Mouse (Mus musculus) induced T-regulatory cell, adult 2 months (primary cell): ENCODE measurements at regions not wholly inside any gene's neighbourhood (a gene's known extent, or its start where the extent isn't known, plus 50 kb on each side); places are given as distances from the start of the nearest gene placed in this dataset.

Experiments
- DNase-seq: peaks from one replicate; pipeline ENCODE4 v3.0.0-alpha.2; 2012; ENCODE audit warnings: low read depth

DNA sequence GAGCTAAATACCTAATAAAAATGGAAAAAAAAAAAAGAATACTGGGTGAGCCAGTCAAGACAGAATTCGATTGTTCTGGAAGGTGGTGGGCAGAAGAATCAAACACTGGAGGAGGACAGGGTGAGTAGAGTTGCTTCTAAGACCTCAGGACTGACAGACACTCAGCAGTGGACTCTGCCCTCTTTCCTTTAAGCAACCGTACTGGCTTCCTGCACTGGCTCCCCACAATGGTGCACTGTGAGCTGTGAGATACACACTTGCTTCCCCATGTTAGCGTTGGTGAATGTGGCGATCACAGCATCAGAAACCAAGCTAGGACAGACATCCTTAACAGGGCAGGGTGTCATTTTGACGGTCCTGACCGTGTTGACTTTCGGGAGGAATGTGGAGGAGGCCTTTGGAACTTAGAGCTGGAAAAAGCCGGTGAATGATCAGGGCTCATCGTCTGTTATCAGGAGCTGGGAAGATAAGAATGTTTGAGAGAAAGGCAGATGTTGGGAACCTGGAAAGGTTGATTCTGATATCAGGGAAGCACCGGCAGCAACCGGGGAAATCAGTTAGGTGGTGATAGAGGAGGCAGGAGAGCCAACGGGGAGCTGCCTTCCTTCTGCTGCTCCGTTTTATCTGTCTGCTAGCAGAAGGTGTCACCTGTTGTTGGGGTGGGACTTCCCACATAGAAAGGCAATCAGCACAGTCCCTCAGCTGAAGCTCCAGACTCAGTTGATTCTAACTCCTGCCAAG lies 254.8 kb downstream of the Ajap1 start:
- no peak for DNase-seq

DNA sequence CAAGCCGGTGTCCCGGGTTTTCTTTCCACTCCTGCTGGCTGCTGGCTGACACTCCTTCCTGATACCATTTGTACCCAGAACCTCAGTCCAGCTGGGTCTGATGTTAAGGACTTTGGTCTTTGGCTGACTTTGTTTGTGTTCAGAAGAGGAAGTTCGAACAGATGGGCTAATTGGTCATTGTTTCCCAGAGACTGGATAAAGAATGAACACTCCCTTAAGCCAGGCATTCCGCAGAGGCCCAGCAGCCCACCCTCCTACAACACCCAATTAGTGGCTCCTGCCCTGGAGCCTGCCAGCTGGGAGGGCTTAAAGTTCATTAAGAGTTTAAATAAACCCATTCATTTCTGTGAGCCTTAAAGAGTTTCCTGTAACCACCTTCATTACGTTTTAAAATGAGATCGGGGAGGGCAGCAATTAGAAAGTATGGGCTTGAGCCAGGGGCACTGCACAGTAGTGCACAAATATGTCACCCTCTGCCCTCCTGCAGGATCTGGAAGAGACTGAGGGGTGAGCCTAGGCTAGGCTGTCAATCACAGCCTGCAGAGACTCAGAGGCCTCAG lies 257.9 kb downstream of the Ajap1 start:
- DNase-seq: no peak

DNA sequence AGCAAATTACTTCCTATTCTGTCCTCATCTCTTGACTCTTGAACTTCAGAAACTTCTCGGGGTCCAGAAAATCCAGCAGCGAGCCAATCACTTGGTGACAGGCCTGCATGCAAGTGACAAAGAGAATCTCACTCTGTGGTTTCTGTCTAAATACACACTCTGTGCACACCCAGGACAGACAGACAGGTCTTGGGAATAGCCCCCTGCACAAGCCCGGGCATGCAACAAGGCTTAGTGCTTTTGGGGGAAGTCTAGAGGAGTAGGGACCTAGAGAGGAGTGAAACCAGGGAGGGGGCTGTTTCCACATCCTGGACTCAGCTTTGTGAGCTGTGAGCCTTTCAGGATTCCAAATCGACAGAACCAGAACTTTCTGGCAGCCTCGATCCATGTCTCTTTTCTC lies 259.6 kb downstream of the Ajap1 start:
- DNase-seq: no peak

DNA sequence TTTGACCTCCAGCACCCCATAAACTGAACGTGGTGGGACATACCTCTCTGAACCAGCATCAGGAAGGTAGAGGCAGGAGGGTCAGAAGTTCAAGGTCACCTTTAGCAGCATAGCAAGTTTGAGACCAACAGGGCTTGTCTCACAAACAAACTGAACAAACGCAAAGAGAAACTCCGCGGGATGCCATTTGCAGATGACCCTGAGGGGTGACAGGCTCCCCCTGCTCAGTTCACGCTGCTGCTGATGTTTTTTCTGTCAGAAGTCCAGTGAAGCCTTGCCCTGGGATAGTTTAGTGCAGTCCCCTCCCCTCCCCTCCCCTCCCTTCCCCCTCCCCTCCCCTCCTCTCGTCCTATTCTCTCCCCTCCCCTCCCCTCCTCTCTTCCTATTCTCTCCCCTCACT lies 262.1 kb downstream of the Ajap1 start:
- DNase-seq: no peak

DNA sequence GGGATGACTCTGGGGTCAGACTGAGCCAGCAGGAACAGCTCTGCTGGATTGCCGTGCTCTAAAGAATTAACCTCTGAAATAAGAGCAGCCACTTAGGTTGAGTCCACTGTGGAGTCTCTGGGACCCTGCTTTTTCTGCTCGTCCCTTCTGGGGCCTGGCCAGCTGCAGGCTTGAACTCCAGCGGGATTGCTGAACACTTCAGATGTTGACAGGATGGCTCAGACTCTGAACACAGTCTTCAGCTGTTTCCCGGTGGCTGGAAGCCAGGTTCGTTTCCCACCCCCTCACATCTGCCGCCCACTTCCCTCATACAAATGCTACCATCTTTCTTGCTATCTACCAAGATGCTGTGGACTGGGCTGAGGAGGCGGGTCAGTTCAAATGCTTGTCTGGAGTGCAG lies 262.5 kb downstream of the Ajap1 start:
- DNase-seq: no peak

DNA sequence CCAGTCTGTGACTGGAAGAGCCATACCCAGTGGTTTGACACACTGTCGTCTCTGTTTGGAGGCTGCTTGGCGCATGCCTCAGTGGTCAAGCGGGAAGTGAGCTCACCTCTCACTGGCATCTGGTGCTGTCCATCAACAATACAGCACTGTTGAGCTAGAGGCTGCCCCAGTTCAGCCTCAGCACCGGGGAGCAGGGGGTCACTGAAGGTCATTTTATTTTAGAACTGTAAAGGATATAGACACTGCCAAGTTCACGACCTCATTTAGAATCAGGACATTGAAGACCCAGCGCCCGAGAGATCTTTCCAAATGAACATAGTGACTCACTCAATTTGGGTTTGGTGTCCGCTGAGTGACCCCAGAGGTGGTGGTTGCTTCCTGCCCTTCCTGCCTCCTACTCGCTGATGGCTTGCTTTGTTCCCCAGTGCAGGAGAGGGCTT lies 265.1 kb downstream of the Ajap1 start:
- no peak for DNase-seq

DNA sequence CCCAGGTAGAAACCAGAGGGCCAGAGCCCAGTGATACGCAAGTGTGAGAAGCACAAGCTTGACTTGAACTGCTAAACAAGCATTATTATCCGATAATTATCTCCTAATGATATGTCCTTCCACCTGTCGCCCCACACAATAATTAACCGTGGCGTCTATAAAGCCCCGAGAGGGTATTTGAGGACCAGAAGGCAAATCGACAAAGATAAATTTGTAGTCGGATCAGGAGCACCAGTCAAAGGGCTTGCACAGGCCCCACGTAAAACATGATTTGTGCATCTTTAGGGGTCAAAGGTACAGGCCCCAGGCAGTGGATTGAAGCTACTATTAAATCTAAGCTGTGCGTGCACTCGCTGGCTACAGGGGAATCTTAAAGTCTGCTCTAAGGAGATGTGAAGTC lies 270.5 kb downstream of the Ajap1 start:
- no peak for DNase-seq

DNA sequence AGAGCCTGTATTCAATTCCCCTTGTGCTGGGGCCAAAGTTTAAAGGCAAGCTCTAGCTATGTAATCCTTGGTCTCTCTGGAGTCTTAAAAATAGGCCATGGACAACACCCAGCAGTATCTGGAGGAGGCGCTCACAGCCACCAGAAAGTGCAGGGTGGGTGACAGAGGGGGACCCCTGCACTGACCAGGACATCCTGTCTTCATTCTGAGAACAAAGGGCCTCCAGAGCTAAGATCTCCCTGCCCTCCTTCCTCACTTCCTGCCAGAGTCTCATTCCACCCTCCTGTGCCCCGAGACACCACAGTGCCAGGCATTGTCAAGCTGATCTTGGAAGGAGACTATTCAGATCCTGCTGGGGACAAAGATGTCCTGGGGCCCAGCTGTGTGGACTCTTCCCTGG lies 273.8 kb downstream of the Ajap1 start:
- no peak for DNase-seq

DNA sequence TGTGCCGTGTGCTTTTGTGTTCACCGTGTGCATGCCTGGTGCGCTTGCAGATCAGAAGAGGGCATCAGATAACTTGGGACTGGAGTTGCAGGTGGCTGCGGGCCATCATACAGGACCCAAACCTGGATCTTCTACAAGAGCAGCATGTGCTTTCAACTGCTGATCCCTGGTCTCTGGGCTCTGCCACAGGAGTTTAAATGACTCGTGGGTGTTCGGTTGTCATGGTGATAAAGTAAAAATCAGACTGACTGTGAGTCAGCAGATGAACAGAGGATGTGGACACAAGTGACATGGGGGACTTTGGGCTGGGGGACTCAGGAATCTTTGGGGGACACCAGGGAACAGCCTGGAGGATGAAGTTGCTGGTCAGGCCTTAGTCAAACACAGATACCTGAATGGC lies 274.4 kb downstream of the Ajap1 start:
- DNase-seq: no peak

DNA sequence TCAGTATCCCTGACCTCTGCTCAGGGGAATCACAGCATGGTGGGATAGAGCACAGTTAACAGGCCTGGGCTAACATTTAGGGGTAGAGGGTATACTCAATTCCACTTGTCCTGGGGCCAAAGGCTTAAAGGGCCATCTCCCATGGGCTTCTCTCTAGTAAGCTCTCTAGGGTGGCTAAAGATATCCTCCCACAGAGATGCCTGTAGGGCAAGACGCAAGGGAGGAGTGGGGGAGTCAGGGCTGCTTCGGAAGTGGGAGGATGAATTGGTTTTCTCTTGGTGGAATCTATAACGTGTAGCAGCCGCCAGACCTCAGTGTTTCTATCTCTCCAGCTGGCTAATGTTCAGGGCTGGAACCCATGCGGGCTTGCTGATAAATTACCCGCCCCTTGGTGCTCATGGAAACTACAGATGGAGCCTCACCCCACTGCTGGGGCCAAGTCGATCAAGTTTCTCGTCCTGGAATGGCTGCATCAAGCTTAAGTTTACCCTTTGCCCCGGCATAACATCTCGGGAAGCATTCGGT lies 275.0 kb downstream of the Ajap1 start:
- DNase-seq: no peak

DNA sequence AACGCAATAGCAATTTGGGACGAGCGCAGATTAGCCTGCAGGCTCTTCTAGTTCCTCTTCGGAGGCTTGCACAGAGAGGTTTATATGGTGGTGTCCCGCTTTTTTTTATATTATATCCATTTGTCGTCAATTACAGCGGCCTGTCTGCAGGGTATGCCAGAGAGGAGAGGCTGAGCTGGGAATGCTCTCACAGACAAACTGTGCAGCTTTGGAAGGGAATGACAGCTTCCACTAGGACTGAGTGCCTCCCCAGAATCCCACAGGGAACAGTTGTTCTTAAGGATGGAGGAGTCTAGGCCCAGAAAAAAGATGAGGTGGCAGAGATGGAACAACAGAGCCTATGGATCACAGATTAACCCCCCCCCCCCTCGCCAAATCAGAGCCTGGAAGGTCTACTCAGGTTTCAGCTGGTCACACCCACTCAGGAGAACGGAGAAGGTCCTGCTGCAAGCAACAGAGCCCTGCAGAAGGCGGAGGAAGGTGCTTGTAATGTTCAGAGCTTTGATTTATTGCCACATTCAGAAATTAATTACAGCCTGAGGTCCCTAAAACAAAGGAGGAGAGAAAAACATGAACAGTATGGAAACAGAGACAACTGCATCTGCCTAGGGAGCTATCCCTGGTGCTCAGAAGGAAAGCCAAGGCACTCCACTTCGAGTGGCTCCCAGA lies 275.7 kb downstream of the Ajap1 start:
- no peak for DNase-seq

DNA sequence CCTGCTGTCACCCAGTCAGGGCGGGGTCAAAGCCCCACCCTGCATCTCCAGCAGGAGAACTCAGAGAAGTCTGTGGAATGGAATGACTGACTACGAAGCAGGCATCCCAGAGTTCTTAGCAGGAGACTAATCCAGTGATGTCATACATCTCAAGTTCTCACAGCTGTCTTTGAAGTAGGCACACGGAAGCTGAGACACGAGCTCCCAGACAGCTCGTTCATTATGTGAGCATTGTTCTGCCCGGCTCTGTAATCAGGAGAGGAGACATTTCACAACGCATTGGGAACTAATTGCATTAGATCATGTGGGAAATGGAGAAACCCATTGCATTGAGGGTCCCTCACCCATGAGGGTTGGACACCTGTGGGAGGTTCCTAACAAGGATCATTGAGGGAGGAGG lies 277.8 kb downstream of the Ajap1 start:
- DNase-seq: no peak

DNA sequence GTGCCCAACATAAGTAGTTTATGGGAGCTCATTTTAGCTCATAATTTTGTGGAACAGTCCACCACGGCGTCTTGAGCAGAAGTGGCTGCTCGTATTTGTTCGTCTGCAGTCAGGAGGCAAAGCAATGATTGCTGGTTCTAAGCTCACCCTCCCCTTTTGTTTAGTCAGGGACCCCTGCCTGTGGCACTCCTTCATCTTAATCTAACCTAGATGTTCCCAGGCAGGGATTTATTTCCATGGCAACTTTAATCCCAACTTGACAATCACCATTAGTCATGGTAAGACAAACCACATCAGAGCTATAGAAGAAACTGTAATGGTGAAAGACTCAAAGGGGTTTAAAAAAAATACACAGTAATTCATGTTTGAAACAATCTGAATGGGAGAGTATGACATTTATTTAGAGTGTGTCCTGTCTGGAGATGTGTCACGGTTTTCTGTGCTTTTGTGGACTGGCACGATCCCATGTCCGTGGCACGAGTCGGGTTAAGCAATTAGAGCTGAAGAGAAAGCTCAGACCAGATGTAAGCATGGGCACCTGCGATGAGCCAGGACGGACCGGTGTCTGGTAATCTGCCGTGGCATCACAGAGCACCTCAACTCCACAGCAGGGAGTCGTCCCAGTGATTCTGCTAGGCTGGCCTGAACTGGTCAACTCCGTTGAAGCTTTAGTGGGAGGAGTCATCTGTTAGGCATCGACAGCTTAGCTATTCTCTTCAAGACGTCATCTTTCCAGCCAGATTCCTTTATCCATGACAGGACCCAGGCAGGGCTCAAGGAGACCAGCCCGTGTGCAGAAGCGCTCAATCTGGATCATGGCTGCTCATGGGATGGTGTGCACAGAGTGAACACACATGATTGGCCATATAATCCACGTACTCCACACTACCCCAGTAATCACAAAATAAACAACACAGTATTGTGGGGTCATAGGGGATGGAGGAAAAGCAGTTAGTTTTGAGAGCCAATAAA lies 281.5 kb downstream of the Ajap1 start:
- no peak for DNase-seq

DNA sequence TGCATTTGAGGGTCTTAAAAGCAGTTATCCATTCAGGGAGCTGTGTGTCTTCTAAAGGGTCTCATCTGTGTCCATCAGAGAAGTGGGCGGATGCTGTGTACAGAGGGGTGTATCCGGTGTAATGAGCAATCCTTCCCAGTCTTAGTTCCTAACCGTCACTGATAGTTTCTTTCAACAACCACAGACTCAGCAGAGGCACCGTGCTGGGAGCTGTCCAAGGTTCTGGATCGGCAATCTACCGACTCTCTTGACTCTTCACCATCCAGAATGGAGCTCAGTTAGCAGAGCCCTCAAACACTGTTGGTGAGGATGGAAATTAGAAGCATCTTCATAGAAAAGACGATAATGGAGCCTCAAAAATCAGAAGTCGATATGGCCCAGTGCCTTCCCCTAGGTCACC lies 293.1 kb downstream of the Ajap1 start:
- no peak for DNase-seq

DNA sequence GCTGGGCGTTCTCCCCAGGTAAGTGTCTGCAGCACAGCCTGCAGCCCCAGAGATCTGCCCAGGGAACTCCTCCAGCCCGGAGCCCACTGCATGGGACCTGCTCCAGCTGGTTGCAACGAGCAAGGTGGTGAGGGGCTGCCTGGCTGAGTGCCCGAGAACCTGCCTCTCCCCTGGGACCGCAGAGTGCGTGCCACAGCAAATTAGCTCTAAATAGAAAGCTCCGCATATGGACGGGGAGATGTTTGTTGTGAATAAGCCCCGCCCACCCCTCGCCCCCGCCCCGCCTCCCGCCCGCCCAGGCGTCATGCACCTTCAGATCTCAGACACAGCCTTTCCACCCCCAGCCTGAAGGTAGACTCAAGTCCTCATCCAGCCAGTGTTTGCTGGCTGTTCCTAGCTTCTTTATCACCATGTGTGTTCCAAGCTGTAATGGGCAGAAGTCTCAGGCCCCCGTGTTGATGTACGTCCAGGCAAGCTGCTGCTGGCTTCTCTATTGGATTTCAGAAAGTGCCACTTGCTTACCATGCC lies 294.0 kb downstream of the Ajap1 start:
- no peak for DNase-seq

DNA sequence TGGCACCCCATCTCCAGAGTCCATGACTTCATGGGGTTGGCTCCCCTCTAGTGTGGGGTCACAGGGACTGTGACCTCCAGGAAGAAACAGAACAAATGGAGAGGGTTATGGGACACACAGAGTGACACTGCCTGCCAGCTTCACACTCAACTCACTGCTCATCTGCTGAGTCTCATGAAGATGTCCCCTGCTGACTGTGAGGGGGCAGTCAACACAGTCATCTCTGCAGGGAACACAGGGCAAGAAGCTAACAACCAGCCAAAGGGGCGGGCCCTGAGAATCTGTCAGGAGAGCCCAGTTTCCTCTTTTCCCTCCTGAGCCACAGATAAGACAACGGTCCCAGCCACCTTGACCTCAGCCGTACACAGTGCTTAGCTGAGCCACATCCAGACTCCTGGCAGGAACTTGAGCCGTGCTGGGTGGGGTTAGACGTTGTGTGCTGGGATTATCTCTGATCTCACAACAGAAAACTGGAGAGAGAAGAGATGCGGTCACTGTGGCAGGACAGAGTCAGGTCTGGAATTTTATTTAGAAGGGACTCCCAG lies 294.6 kb downstream of the Ajap1 start:
- no peak for DNase-seq

DNA sequence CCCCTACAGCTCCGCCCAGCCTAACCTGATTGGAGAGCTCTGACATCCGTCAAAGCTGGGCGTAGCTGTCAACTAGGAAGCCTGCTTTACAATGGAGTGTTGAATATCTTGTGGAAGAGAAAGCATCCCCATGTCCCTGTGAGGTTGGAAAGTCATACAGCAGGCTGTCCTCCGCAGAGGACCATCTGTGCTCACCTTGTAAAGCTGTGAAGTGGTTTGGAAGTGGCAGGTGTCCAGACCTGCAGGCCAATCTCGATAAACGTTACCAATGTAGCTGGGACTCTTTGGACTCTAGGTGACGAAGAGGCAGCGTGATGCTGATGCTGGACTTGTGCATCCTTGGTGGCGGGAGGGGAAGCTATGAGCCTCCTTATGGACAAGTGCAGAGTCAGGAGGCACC lies 305.1 kb downstream of the Ajap1 start:
- DNase-seq: no peak

DNA sequence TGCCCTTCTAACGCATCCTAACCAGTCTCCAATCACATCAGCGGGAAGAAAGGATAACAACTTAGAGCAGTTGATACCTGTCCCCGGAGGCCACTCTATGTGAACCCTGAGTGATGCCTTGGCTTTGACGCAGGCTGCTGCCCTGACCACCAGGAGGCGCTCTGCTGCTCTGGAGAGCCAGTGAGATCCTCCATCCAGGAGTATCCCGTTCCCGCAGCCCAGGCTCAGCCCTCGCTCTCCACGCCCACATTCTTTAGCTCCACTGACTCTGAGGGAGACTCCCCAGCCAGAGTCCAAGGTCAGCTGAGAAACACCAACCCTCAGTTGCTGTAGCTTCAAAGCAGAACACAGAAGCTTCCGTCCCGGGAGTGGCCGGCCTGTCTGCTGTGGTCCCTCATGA lies 307.0 kb downstream of the Ajap1 start:
- DNase-seq: no peak

DNA sequence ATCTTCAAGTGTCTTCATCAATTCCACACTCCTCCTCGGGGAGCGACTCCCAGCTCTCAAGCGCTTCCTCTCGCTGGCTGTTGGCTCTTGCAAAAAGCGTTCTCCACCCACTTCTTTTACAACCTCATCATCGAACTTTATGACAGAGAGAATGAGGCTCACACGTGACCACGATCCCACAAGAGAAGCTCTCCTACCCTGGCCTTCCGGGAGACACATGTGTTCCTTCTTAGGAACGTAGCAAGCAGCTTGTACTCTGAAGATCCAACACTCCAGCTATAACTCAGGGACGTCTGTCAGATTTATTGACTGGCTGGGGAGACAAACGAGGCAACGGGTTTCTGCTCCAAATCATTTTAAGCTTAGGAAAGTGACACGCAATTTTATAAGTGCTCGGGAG lies 307.5 kb downstream of the Ajap1 start:
- no peak for DNase-seq

DNA sequence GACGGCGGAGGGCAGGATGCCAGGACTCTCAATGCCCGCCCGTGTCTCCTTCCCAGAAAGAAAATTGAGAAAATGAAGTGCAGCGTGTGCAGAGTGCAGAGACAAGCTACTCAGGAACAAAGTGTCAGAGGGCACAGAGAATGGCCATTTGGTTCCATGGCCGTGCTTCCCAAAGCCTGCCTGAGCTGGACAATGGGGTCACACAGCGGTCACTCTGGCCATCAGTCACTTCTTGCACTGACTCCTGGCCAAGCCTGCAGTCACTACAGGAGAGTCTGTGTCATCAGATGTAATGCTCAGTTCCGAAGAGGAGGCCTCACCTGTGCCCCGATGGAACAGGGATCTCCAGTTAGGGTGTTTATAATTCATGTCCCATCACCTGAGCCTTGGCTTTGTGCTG lies 312.6 kb downstream of the Ajap1 start:
- no peak for DNase-seq

DNA sequence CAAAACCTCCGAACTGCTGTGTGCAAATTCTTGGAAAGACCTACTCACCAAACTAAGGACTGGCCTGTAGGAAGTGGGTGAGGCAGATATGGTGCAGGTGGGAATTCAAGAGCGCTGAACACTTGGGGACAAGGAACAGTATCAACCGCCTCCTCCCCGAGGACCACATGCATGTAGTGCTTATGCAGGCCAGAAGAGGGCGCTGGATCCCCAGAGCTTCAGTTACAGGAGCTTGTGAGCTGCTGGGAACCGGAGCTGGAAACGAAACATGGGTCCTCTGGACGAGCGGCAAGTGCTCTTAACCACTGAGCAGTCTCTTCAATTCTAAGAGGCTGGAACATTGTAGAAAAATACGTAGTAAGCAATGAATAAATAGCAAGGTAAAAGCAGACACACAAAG lies 317.8 kb downstream of the Ajap1 start:
- no peak for DNase-seq

DNA sequence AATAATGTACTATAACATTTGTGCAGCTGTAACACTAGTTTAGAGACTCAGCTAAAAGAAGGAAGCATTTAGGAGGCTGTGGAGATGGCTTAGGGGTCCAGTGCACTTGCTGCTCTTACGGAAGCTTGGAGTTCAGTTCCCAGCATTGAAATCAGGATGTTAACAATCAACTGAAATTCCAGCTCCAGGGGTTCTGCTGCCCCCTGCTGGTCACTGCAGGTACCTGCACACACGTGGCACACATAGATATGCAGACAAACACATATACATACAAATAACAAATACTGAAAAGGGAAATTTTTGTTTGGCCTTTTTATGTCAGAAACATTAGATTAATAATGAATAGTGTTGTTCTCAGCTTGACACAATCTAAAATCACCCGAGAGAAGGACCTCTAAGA lies 322.5 kb downstream of the Ajap1 start:
- no peak for DNase-seq
